8 mouse cellular contexts compared by ENCODE assay signal in the genomic region with DNA sequence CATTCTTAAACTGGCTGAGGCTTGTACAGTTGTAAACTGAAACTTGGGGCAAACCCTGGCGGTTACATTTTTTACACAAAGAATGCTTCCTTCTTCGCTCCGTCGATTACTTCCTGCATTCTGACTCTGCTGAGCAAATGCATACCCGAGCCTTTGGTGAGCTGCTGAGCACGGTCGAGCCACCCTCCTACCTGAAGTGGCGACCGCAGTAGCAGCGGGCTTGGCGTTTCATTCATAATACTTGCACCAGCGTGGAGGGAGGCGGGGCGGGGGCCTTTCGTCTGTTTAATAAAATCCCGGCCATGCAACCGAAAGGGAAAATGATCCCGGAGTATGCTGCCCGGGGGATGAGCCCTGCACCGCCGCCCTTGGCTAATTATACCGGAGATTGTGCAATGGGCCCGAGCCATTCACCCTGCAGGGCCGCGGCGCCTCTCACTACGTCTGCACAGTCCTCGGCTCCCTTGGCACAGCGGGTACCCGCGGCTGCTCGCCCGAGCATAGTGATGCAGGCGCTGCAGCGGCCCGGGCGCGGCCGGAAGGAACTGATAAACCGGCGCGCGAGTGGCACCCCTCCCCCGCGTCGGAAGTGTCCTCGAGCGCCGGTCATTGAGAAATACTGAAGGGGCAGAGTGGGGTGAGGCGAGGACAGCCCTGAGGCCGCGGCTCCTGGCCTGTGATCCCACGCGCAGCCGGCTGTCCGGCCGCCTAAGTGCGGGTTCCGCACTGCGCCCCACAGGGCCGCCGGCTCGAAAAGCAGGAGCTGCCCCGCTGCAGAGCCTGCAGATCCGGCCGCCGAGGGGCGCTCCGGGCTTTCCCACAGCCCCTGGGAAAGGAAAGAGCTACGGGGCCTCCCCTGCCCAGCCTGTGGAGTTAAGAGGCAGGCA. TPM values are rescaled to one million over a fixed set of nuclear protein-coding genes. Genes with fewer than 3 reads are reported as not detected.
DNase-seq lines count a peak whose midpoint lies in the region; ATAC-seq and TF ChIP-seq lines count a peak whose summit lies in the region.

No protein-coding gene starts in this region.

- peak overlapping the region; percentile 76 for H3K4me3 ChIP-seq in bone marrow, adult 2 months (replicated peaks; ENCODE audit: control insufficient read depth, low read depth, low read length)
- H3K4me3 ChIP-seq in embryonic facial prominence, embryonic 14.5 days (ENCODE audit: low read depth, low read length): peak overlapping the region; percentile 69
- H3K4me3 ChIP-seq in midbrain, postnatal 0 days (ENCODE audit: low read depth, low read length): peak overlapping the region; percentile 67

- H3K4me2 ChIP-seq in embryonic facial prominence, embryonic 14.5 days (ENCODE audit: low read depth, low read length): peak overlapping the region; percentile 85
- peak overlapping the region; percentile 85 for H3K4me2 ChIP-seq in midbrain, postnatal 0 days (ENCODE audit: low read depth, low read length, poor library complexity, severe bottlenecking)

- peak overlapping the region; percentile 88 for H3K27ac ChIP-seq in bone marrow, adult 2 months (ENCODE audit: control insufficient read depth, insufficient read depth, low read depth, low read length, poor library complexity)
- H3K27ac ChIP-seq in embryonic facial prominence, embryonic 14.5 days (replicated peaks; ENCODE audit: low read depth, low read length): peak overlapping the region; percentile 95
- peak overlapping the region; percentile 86 for H3K27ac ChIP-seq in midbrain, postnatal 0 days (ENCODE audit: low read depth, low read length)

- H3K4me1 ChIP-seq in bone marrow, adult 2 months (ENCODE audit: control insufficient read depth, insufficient read depth, low read length): no peaks in the 10 kb centered on the region; the same call in 1 of the 2 replicates
- H3K4me1 ChIP-seq in embryonic facial prominence, embryonic 14.5 days (ENCODE audit: control insufficient read depth, insufficient read depth, low read length): 0 out of 2 replicates have a peak, but pooled peaks cover 5% of the 10 kb centered on the region
- no peaks in the 10 kb centered on the region for H3K4me1 ChIP-seq in midbrain, postnatal 0 days (ENCODE audit: insufficient read depth, low read length)

- under 1% methylated on average over 70 of the region's 70 CpGs for WGBS in bone marrow, adult 2 months
- WGBS in embryonic facial prominence, embryonic 14.5 days: under 1% methylated on average over 53 of the region's 70 CpGs
- WGBS in midbrain, postnatal 0 days: under 1% methylated on average over 70 of the region's 70 CpGs

- TF ChIP-seq CTCF in bone marrow, adult 2 months (IDR thresholded peaks at IDR 0.05; ENCODE audit: control insufficient read depth, insufficient read depth, low read length): peak; percentile 18; the same call in 1 of the 2 replicates
- peak; percentile 70 for TF ChIP-seq CTCF in midbrain, postnatal 0 days (IDR thresholded peaks at IDR 0.05)

- no peaks in the 10 kb centered on the region for H3K36me3 ChIP-seq in embryonic facial prominence, embryonic 14.5 days (ENCODE audit: control insufficient read depth, insufficient read depth, low read length)
- H3K36me3 ChIP-seq in midbrain, postnatal 0 days (ENCODE audit: insufficient read depth, low read length): no peaks in the 10 kb centered on the region

- no peaks in the 10 kb centered on the region for H3K27me3 ChIP-seq in embryonic facial prominence, embryonic 14.5 days (replicated peaks; ENCODE audit: control insufficient read depth, insufficient read depth, low read length)
- no peaks in the 10 kb centered on the region for H3K27me3 ChIP-seq in midbrain, postnatal 0 days (ENCODE audit: insufficient read depth, low read length)

- H3K9me3 ChIP-seq in embryonic facial prominence, embryonic 14.5 days (ENCODE audit: control insufficient read depth, low read length): no peaks in the 10 kb centered on the region
- H3K9me3 ChIP-seq in midbrain, postnatal 0 days (ENCODE audit: low read length): no peaks in the 10 kb centered on the region

- peak overlapping the region; percentile 77 for H3K9ac ChIP-seq in embryonic facial prominence, embryonic 14.5 days (ENCODE audit: low read depth, low read length)
- peak overlapping the region; percentile 83 for H3K9ac ChIP-seq in midbrain, postnatal 0 days (replicated peaks; ENCODE audit: low read length, poor library complexity, severe bottlenecking)

- TF ChIP-seq POLR2A in bone marrow, adult 2 months (IDR thresholded peaks at IDR 0.05; ENCODE audit: borderline replicate concordance, control insufficient read depth, low read depth, low read length): peak; percentile 18; the same call in 1 of the 2 replicates

- peak; percentile 77 for ATAC-seq in embryonic facial prominence, embryonic 14.5 days (ENCODE audit: low read depth)
- peak; percentile 62 for ATAC-seq in midbrain, postnatal 0 days (ENCODE audit: low FRiP score)

- DNase-seq in B cell, adult 2 months: peak; percentile 76 to 79
- peak; percentile 94 for DNase-seq in embryonic facial prominence, embryonic 14.5 days (ENCODE audit: low spot score)
- peak; percentile 86 to 91 for DNase-seq in heart, adult 9 months (ENCODE audit: low spot score in 2 of 2)
- peak; percentile 90 for DNase-seq in kidney, adult 9 months
- peak; percentile 84 for DNase-seq in liver
- DNase-seq in midbrain, postnatal 0 days (ENCODE audit: low spot score): peak; percentile 86
- peak; percentile 68 to 84 for DNase-seq in spleen, postnatal 10 days (ENCODE audit: low spot score in 2 of 2)

RNA-seq across cellular contexts. Expression of a gene that starts 4.1 kb away (rescaled TPM):
- polyA plus RNA-seq in bone marrow, adult 2 months (2011; ENCODE audit: insufficient read depth, insufficient read length, low replicate concordance, missing spikeins): 3.5 and 7.1 TPM in 2 replicates
- 7.7 and 8.7 TPM in 2 replicates for polyA plus RNA-seq in embryonic facial prominence, embryonic 14.5 days (2014; fragmentation: Nextera tagmentation; extraction: Ambion mirVana)
- total RNA-seq in midbrain, postnatal 0 days (2014; rRNA removed): 12.9 and 17.0 TPM in 2 replicates
- 5.7 and 6.2 TPM in 2 replicates for polyA plus RNA-seq in midbrain, postnatal 0 days (2015; fragmentation: Nextera tagmentation; extraction: Ambion mirVana)

Comparison
In these comparisons a context has a peak if more than half of its experiments do, and no peak if none do; other contexts are left out.
1. Peak in every context shown above with its lines: DNase-seq, ATAC-seq, H3K4me3 ChIP-seq and H3K27ac ChIP-seq.